Mouse (Mus musculus): Measurements from ENCODE around the gene Miga1. TPM values are rescaled to one million over a fixed set of nuclear protein-coding genes. Genes with fewer than 3 reads are reported as not detected.

Miga1 gene
- polyA plus RNA-seq, 1 experiment, result 50.7 TPM

- Histone ChIP-seq H3K9me3 (replicated peaks; ENCODE audit: control insufficient read depth, insufficient read depth, low read length, poor library complexity, severe bottlenecking) (no peaks in the 10 kb centered on the region), H3K4me1 (ENCODE audit: control insufficient read depth, insufficient read depth, low read length) (no peaks in the 10 kb centered on the region), H3K4me3 (ENCODE audit: low read depth, low read length) (no peak overlapping the region), H3K9ac (ENCODE audit: low read depth, poor library complexity, severe bottlenecking) (no peak overlapping the region), H3K27me3 (ENCODE audit: control insufficient read depth, insufficient read depth, low read length, poor library complexity, severe bottlenecking) (no peaks in the 10 kb centered on the region), H3K36me3 (ENCODE audit: control insufficient read depth, insufficient read depth, low read length, poor library complexity, severe bottlenecking) (peaks cover 73% of the 10 kb centered on the region), H3K27ac (ENCODE audit: insufficient read depth, low read length) (peak overlapping the region; percentile 48; the same call in 1 of the 2 replicates)
- no peak for TF ChIP-seq EP300 (IDR thresholded peaks at IDR 0.05; ENCODE audit: insufficient read depth, low read depth, low read length)
- no peak for TF ChIP-seq POLR2A (IDR thresholded peaks at IDR 0.05; ENCODE audit: insufficient read depth, low read length)
- no peak for TF ChIP-seq CTCF (IDR thresholded peaks at IDR 0.05; ENCODE audit: low read depth, low read length)
Measured at GRCm38 (mm10) chr3:152229271-152229670, 110.9 kb downstream of the Miga1 start.

- Histone ChIP-seq H3K9ac (ENCODE audit: low read depth, poor library complexity, severe bottlenecking) (no peak overlapping the region), H3K9me3 (replicated peaks; ENCODE audit: control insufficient read depth, insufficient read depth, low read length, poor library complexity, severe bottlenecking) (no peaks in the 10 kb centered on the region), H3K36me3 (ENCODE audit: control insufficient read depth, insufficient read depth, low read length, poor library complexity, severe bottlenecking) (peaks cover 73% of the 10 kb centered on the region), H3K4me1 (ENCODE audit: control insufficient read depth, insufficient read depth, low read length) (no peaks in the 10 kb centered on the region), H3K27me3 (ENCODE audit: control insufficient read depth, insufficient read depth, low read length, poor library complexity, severe bottlenecking) (no peaks in the 10 kb centered on the region), H3K27ac (ENCODE audit: insufficient read depth, low read length) (peak overlapping the region; percentile 48; the same call in 1 of the 2 replicates), H3K4me3 (ENCODE audit: low read depth, low read length) (no peak overlapping the region)
- TF ChIP-seq CTCF (IDR thresholded peaks at IDR 0.05; ENCODE audit: low read depth, low read length) (no peak), EP300 (IDR thresholded peaks at IDR 0.05; ENCODE audit: insufficient read depth, low read depth, low read length) (no peak), POLR2A (IDR thresholded peaks at IDR 0.05; ENCODE audit: insufficient read depth, low read length) (no peak)
Measured at GRCm38 (mm10) chr3:152228843-152229242, 111.4 kb downstream of the Miga1 start.

- no peak overlapping the region for H3K4me3 ChIP-seq (ENCODE audit: low read depth, low read length)
- H3K9ac ChIP-seq (ENCODE audit: low read depth, poor library complexity, severe bottlenecking), result no peak overlapping the region
- H3K27ac ChIP-seq (ENCODE audit: insufficient read depth, low read length), result no peak overlapping the region
- H3K27me3 ChIP-seq (ENCODE audit: control insufficient read depth, insufficient read depth, low read length, poor library complexity, severe bottlenecking), result no peaks in the 10 kb centered on the region
- TF ChIP-seq POLR2A (IDR thresholded peaks at IDR 0.05; ENCODE audit: insufficient read depth, low read length), result no peak
- H3K9me3 ChIP-seq (replicated peaks; ENCODE audit: control insufficient read depth, insufficient read depth, low read length, poor library complexity, severe bottlenecking), result no peaks in the 10 kb centered on the region
- peaks cover 79% of the 10 kb centered on the region for H3K36me3 ChIP-seq (ENCODE audit: control insufficient read depth, insufficient read depth, low read length, poor library complexity, severe bottlenecking)
- no peaks in the 10 kb centered on the region for H3K4me1 ChIP-seq (ENCODE audit: control insufficient read depth, insufficient read depth, low read length)
Measured at GRCm38 (mm10) chr3:152225906-152226305, 114.3 kb downstream of the Miga1 start.

GRCm38 (mm10) chr3:152224918-152225317, 115.3 kb downstream of the Miga1 start:
- Histone ChIP-seq H3K9ac (ENCODE audit: low read depth, poor library complexity, severe bottlenecking) (no peak overlapping the region), H3K4me1 (ENCODE audit: control insufficient read depth, insufficient read depth, low read length) (no peaks in the 10 kb centered on the region), H3K27me3 (ENCODE audit: control insufficient read depth, insufficient read depth, low read length, poor library complexity, severe bottlenecking) (no peaks in the 10 kb centered on the region), H3K9me3 (replicated peaks; ENCODE audit: control insufficient read depth, insufficient read depth, low read length, poor library complexity, severe bottlenecking) (no peaks in the 10 kb centered on the region), H3K27ac (ENCODE audit: insufficient read depth, low read length) (no peak overlapping the region), H3K4me3 (ENCODE audit: low read depth, low read length) (no peak overlapping the region), H3K36me3 (ENCODE audit: control insufficient read depth, insufficient read depth, low read length, poor library complexity, severe bottlenecking) (peaks cover 85% of the 10 kb centered on the region)
- TF ChIP-seq POLR2A (IDR thresholded peaks at IDR 0.05; ENCODE audit: insufficient read depth, low read length) (no peak), EP300 (IDR thresholded peaks at IDR 0.05; ENCODE audit: insufficient read depth, low read depth, low read length) (no peak), CTCF (IDR thresholded peaks at IDR 0.05; ENCODE audit: low read depth, low read length) (no peak)

Other genes with a start within 250 kb of the Miga1 start
- gene Gipc2, start 174.2 kb downstream of the Miga1 start, polyA plus RNA-seq (2011; ENCODE audit: insufficient read depth, insufficient read length, low read depth, missing spikeins), result 17.1 and 19.9 TPM in 2 replicates
- 27.0 and 28.8 TPM in 2 replicates for gene Dnajb4, start 130.1 kb downstream of the Miga1 start, polyA plus RNA-seq (2011; ENCODE audit: insufficient read depth, insufficient read length, low read depth, missing spikeins)
- 406 and 417 TPM in 2 replicates for gene Fubp1, start 130.0 kb downstream of the Miga1 start, polyA plus RNA-seq (2011; ENCODE audit: insufficient read depth, insufficient read length, low read depth, missing spikeins)
- 16.3 and 19.6 TPM in 2 replicates for gene Nexn, start 74.1 kb downstream of the Miga1 start, polyA plus RNA-seq (2011; ENCODE audit: insufficient read depth, insufficient read length, low read depth, missing spikeins)
- gene Usp33, start 6.1 kb upstream of the Miga1 start, polyA plus RNA-seq (2011; ENCODE audit: insufficient read depth, insufficient read length, low read depth, missing spikeins), result 44.5 and 48.4 TPM in 2 replicates
- gene Zzz3, start 55.1 kb upstream of the Miga1 start, polyA plus RNA-seq (2011; ENCODE audit: insufficient read depth, insufficient read length, low read depth, missing spikeins), result 58.4 and 59.5 TPM in 2 replicates

All from ES-Bruce4 (cell line).